Comparison of ENCODE assay signal across 8 mouse cellular contexts in the genomic region with DNA sequence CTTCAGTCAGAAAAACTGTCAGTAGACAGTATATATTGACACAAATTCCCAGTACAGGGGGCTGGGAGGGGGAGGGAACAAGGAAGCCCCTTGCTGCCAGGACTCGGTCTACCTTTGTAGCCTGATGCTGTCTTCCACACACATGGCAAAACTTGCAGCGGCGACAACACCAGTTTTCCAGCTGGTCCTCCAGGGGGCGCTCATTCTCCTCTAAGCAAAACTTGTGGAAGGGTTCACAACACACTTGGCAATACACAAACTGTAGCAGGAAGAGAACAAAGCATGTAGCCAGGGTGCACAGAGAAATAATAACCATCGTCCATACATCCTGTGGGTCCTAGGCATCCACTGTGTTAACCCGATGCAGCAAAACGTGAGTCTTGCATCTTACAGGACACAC. TPM values are rescaled to one million over a fixed set of nuclear protein-coding genes. Genes with fewer than 3 reads are reported as not detected.
A peak's percentile ranks its signal among the peaks of the same experiment; 100 is the strongest.
DNase-seq lines count a peak whose midpoint lies in the region; ATAC-seq and TF ChIP-seq lines count a peak whose summit lies in the region.

No protein-coding gene starts in this region.

- no peak overlapping the region for H3K4me2 ChIP-seq in forebrain, embryonic 14.5 days (ENCODE audit: low read length)
- no peak overlapping the region for H3K4me2 ChIP-seq in forebrain, embryonic 15.5 days (replicated peaks)

- no peak for TF ChIP-seq POLR2A in testis, adult 2 months (IDR thresholded peaks at IDR 0.05; ENCODE audit: control insufficient read depth, low read depth, low read length)

- peak; percentile 84 for TF ChIP-seq CTCF in left cerebral cortex, adult 2 months (IDR thresholded peaks at IDR 0.05)
- peak; percentile 48; the same call in 1 of the 2 replicates for TF ChIP-seq CTCF in testis, adult 2 months (IDR thresholded peaks at IDR 0.05; ENCODE audit: control insufficient read depth, insufficient read depth, insufficient replicate concordance, low read depth, low read length)

- intact Hi-C loops in left cerebral cortex, adult 2 months (cut with DNase I), result loop anchor here (5.0 kb wide), 2 partner anchors 86 to 131 kb away; a partner anchor contains a TSS

- H3K9ac ChIP-seq in forebrain, embryonic 14.5 days (ENCODE audit: low read length), result no peak overlapping the region
- no peak overlapping the region for H3K9ac ChIP-seq in forebrain, embryonic 15.5 days (replicated peaks)

- ATAC-seq in forebrain, embryonic 14.5 days, result peak; percentile 15; the same call in 1 of the 2 replicates
- no peak for ATAC-seq in forebrain, embryonic 15.5 days (replicated peaks)
- ATAC-seq in common myeloid progenitor, adult 5-6 weeks (replicated peaks; ENCODE audit: low read depth, poor library complexity, severe bottlenecking), result peak; percentile 70

- H3K4me1 ChIP-seq in forebrain, embryonic 14.5 days (ENCODE audit: control insufficient read depth, insufficient read depth, low read length), result no peaks in the 10 kb centered on the region
- no peaks in the 10 kb centered on the region for H3K4me1 ChIP-seq in forebrain, embryonic 15.5 days
- H3K4me1 ChIP-seq in heart, embryonic 10.5 days, result no peaks in the 10 kb centered on the region
- no peaks in the 10 kb centered on the region for H3K4me1 ChIP-seq in testis, adult 2 months (ENCODE audit: control insufficient read depth, insufficient read depth, low read length)

- WGBS in forebrain, embryonic 14.5 days, result 46% methylated on average over 7 of the region's 7 CpGs
- 46% methylated on average over 7 of the region's 7 CpGs for whole genome bisulfite sequencing in forebrain, embryonic 15.5 days
- 56% methylated on average over 7 of the region's 7 CpGs for WGBS in heart, embryonic 10.5 days

- no peaks in the 10 kb centered on the region for H3K27me3 ChIP-seq in forebrain, embryonic 14.5 days (replicated peaks; ENCODE audit: control insufficient read depth, insufficient read depth, low read length)
- H3K27me3 ChIP-seq in forebrain, embryonic 15.5 days, result no peaks in the 10 kb centered on the region
- no peaks in the 10 kb centered on the region for H3K27me3 ChIP-seq in heart, embryonic 10.5 days (ENCODE audit: insufficient read depth, poor library complexity, severe bottlenecking)
- H3K27me3 ChIP-seq in testis, adult 2 months (ENCODE audit: control insufficient read depth, insufficient read depth, low read length), result no peaks in the 10 kb centered on the region

- peak; percentile 86 for DNase-seq in forebrain, embryonic 14.5 days (ENCODE audit: low spot score)
- DNase-seq in WW6 (ENCODE audit: low read depth, low spot score), result peak; percentile 46
- DNase-seq in heart, embryonic 10.5 days (ENCODE audit: low spot score), result peak; percentile 82
- peak; percentile 57 to 77 for DNase-seq in left cerebral cortex, adult 2 months (ENCODE audit: extremely low spot score in 1 of 2, low spot score in 2 of 2)
- peak; percentile 88 for DNase-seq in naive thymus-derived CD4-positive, alpha-beta T cell, adult 2 months (ENCODE audit: low read depth)

- no peak overlapping the region for H3K27ac ChIP-seq in forebrain, embryonic 14.5 days (ENCODE audit: low read depth, low read length)
- no peak overlapping the region for H3K27ac ChIP-seq in forebrain, embryonic 15.5 days (replicated peaks)
- no peak overlapping the region for H3K27ac ChIP-seq in heart, embryonic 10.5 days
- H3K27ac ChIP-seq in left cerebral cortex, adult 2 months, result no peak overlapping the region
- H3K27ac ChIP-seq in testis, adult 2 months (ENCODE audit: control insufficient read depth, insufficient read depth, low read depth, low read length), result no peak overlapping the region

- H3K36me3 ChIP-seq in forebrain, embryonic 14.5 days (ENCODE audit: control insufficient read depth, insufficient read depth, low read length), result peaks cover 81% of the 10 kb centered on the region
- peaks cover 79% of the 10 kb centered on the region for H3K36me3 ChIP-seq in forebrain, embryonic 15.5 days
- peaks cover 92% of the 10 kb centered on the region for H3K36me3 ChIP-seq in heart, embryonic 10.5 days
- H3K36me3 ChIP-seq in testis, adult 2 months (ENCODE audit: control insufficient read depth, insufficient read depth, low read length), result no peaks in the 10 kb centered on the region

- H3K9me3 ChIP-seq in forebrain, embryonic 14.5 days (replicated peaks; ENCODE audit: control insufficient read depth, low read length), result no peaks in the 10 kb centered on the region
- no peaks in the 10 kb centered on the region for H3K9me3 ChIP-seq in forebrain, embryonic 15.5 days
- no peaks in the 10 kb centered on the region for H3K9me3 ChIP-seq in heart, embryonic 10.5 days

- no peak overlapping the region for H3K4me3 ChIP-seq in forebrain, embryonic 14.5 days (ENCODE audit: low read depth, low read length)
- H3K4me3 ChIP-seq in forebrain, embryonic 15.5 days, result no peak overlapping the region
- H3K4me3 ChIP-seq in heart, embryonic 10.5 days, result no peak overlapping the region
- H3K4me3 ChIP-seq in left cerebral cortex, adult 2 months, result no peak overlapping the region
- H3K4me3 ChIP-seq in testis, adult 2 months (ENCODE audit: control insufficient read depth, low read depth, low read length), result no peak overlapping the region

RNA-seq across cellular contexts. Expression of a gene that starts 33.6 kb away (rescaled TPM):
- 0.28 and 0.36 TPM in 2 replicates for polyA plus RNA-seq in forebrain, embryonic 14.5 days (2014; fragmentation: Nextera tagmentation; extraction: Ambion mirVana)
- 0.36 TPM in 1 of 2 replicates, not detected in the other for polyA plus RNA-seq in forebrain, embryonic 15.5 days (2015; fragmentation: Nextera tagmentation; extraction: Ambion mirVana)
- not detected in 2 replicates for total RNA-seq in common myeloid progenitor, adult 5-6 weeks (2017)
- 0.50 TPM in 1 of 2 replicates, not detected in the other for polyA plus RNA-seq in heart, embryonic 10.5 days (2016; fragmentation: Nextera tagmentation; extraction: Ambion mirVana)
- total RNA-seq in left cerebral cortex, adult 2 months (2021), result 1 to 10 TPM in 1 of 2 experiments, under 1 TPM in 1; 0.54 to 1.1 TPM
- 0.32 and 0.99 TPM in 2 replicates for polyA plus RNA-seq in testis, adult 2 months (2012; rRNA removed)

RNA-seq across cellular contexts. Expression of a gene that starts 37.3 kb away (rescaled TPM):
- 4.7 and 5.9 TPM in 2 replicates for polyA plus RNA-seq in forebrain, embryonic 14.5 days (2014; fragmentation: Nextera tagmentation; extraction: Ambion mirVana)
- 6.9 and 7.5 TPM in 2 replicates for polyA plus RNA-seq in forebrain, embryonic 15.5 days (2015; fragmentation: Nextera tagmentation; extraction: Ambion mirVana)
- 0.44 and 1.4 TPM in 2 replicates for total RNA-seq in common myeloid progenitor, adult 5-6 weeks (2017)
- 1.7 and 1.8 TPM in 2 replicates for polyA plus RNA-seq in heart, embryonic 10.5 days (2016; fragmentation: Nextera tagmentation; extraction: Ambion mirVana)
- 10 to 100 TPM; 54.4 to 62.8 TPM for total RNA-seq in left cerebral cortex, adult 2 months (2021)
- 3.0 and 3.1 TPM in 2 replicates for polyA plus RNA-seq in testis, adult 2 months (2012; rRNA removed)

RNA-seq across cellular contexts. Expression of a gene that starts 44.7 kb away (rescaled TPM):
- 9.6 and 16.0 TPM in 2 replicates for polyA plus RNA-seq in forebrain, embryonic 14.5 days (2014; fragmentation: Nextera tagmentation; extraction: Ambion mirVana)
- 30.3 and 31.6 TPM in 2 replicates for polyA plus RNA-seq in forebrain, embryonic 15.5 days (2015; fragmentation: Nextera tagmentation; extraction: Ambion mirVana)
- total RNA-seq in common myeloid progenitor, adult 5-6 weeks (2017), result 19.9 and 21.1 TPM in 2 replicates
- polyA plus RNA-seq in heart, embryonic 10.5 days (2016; fragmentation: Nextera tagmentation; extraction: Ambion mirVana), result 7.4 and 10.5 TPM in 2 replicates
- 10 to 100 TPM; 81.5 to 97.4 TPM for total RNA-seq in left cerebral cortex, adult 2 months (2021)
- polyA plus RNA-seq in testis, adult 2 months (2012; rRNA removed), result 3.4 and 4.9 TPM in 2 replicates
